Mouse (Mus musculus): ENCODE results near the gene Ttll5.

Ttll5 gene

GRCm38 (mm10) chr12:85930713-85931112 is 106.3 kb downstream of the Ttll5 start:
- DNase-seq, result no peak

- DNase-seq, result no peak
Measured at GRCm38 (mm10) chr12:85933241-85933640, 108.8 kb downstream of the Ttll5 start.

DNA sequence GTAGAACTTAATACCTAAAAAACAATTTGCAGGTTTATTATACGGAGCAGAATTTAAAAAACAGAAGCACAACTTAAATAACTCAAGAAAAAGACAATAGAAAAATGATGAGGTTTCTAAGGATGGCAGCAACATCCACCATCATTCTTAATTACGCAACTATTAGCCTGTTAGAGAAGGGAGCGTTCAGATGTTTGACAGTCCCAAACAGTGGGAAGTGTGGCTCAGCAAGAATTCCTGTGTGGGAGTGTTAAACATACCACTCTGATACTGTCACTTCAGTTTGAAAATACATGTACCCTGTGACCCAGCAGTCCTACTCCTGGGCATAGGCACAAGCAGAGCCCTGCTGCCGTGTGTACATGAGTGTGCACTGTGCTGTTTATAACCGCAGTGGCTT is 112.9 kb downstream of the Ttll5 start:
- no peak for DNase-seq

- DNase-seq, result no peak
Measured at GRCm38 (mm10) chr12:85943456-85943855, 119.0 kb downstream of the Ttll5 start.

GRCm38 (mm10) chr12:85944419-85944818 is 120.0 kb downstream of the Ttll5 start:
- DNase-seq, result no peak

DNA sequence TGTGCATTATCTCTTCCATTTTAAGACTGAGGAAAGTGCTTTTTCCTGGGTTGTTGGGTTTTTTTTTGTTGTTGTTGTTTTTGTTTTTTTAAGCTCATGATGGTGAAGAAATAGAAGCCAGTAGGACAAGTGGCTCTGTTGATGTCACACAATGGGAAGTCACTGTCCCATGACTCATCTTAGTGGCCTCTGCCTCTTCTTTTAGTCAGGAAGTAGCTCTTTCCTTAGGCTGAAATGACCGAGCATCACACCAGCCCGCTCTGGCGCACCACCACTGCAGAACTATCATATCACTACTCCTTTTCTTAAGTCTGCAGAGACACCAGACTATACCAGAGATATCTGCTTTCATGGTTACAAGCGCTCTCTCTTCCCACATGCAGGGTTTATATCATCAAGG is 122.7 kb downstream of the Ttll5 start:
- no peak for DNase-seq

- DNase-seq, result no peak
Measured at GRCm38 (mm10) chr12:85949667-85950066, 125.2 kb downstream of the Ttll5 start.

DNA sequence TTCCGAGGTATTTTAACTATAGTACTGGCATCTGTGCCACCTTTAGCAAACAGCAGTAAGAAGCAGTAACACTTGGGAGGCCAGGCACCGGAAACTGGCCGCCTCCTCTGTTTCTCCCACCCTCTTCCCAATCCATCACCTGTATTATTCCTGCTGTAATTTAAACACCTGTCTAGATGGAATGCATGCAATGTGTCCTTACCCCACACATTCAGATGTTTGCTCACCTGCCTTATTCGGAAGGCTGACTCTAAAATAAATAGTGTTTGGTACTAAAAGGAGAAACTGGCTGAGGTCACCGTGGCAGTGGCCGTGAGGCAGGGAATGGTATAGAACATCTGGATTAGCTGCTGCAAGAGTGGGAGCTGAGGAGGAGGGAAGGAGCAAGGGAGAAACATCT is 125.9 kb downstream of the Ttll5 start:
- DNase-seq, result no peak

DNA sequence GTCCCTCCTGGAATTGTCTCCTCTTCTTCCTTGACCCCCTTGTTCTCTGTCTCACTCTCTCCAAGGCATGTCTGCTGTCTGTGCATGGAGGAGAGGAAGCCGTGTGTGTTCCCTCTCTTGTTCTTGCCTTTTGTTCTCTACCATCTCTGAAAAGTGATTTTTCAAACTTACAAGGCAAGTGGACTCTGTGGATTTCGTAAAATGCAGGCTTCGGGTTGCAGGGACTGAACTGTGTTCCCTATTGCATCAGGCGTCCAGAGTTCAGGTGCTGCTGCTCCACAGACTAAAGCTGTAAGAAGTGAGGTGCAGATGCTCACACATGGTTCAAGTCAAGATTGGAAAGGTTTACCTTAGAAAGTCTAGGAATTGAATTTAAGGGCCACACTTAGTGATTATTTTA is 126.6 kb downstream of the Ttll5 start:
- no peak for DNase-seq

DNA sequence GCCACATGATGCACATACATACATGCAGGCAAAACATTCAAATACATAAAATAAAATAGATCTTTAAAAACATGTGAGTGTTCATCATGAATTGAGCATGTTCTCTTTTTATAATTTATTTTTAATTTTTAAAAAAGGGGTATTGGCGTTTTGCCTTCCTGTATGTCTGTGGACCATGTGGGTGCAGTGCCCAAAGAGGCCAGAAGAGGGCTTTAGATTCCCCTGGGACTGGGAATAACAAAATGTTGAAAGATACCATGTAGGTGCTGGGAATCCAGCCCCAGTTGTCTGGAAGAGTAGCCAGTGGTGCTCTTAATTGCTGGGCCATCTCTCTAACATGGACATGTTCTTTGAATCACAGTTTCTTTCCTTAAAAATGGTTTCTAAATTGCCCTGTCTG is 127.4 kb downstream of the Ttll5 start:
- no peak for DNase-seq

DNA sequence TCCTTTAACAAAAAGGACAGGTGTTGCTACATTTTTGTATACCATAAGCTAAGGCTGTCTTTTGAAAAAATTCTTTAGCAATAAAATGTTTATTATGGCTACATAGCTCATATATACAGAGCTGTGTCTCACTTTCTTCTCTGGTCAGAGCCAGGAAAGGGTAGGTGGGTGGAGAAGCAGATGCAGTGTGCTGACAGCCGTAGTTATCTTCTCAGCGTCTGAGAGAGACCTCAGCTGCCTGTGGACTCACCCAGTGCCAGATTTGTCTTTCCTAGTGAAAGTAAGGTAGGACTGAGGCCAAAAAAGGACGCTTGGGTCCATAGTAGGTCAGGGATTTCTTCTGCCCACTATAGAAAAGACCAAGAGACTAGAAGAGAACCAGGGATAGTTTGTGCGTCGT is 127.9 kb downstream of the Ttll5 start:
- DNase-seq, result no peak

GRCm38 (mm10) chr12:85954167-85954566 is 129.7 kb downstream of the Ttll5 start:
- no peak for DNase-seq

DNA sequence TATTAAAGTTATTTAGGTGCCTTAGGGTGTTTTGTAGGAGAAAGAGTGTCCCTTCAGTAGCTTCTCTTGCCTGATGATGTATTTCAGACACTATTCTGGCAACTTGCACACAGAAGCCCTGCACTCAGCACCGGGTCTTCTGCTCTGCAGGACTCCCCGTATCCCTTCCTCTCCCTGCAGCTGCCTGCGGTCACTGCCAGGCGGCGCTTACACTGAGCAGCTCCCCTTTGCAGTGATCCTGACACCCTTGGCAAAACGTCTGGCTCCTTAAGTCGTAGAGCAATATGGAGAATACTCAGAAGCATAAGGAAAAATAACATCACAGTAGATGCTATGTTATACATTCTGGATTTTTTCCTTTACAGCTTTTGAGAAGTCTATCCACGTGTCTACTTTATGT is 130.6 kb downstream of the Ttll5 start:
- DNase-seq, result no peak

- DNase-seq, result no peak
Measured at GRCm38 (mm10) chr12:85955690-85956089, 131.2 kb downstream of the Ttll5 start.

GRCm38 (mm10) chr12:85956251-85956650 is 131.8 kb downstream of the Ttll5 start:
- DNase-seq, result no peak

- DNase-seq, result no peak
Measured at GRCm38 (mm10) chr12:85958460-85958859, 134.0 kb downstream of the Ttll5 start.

DNA sequence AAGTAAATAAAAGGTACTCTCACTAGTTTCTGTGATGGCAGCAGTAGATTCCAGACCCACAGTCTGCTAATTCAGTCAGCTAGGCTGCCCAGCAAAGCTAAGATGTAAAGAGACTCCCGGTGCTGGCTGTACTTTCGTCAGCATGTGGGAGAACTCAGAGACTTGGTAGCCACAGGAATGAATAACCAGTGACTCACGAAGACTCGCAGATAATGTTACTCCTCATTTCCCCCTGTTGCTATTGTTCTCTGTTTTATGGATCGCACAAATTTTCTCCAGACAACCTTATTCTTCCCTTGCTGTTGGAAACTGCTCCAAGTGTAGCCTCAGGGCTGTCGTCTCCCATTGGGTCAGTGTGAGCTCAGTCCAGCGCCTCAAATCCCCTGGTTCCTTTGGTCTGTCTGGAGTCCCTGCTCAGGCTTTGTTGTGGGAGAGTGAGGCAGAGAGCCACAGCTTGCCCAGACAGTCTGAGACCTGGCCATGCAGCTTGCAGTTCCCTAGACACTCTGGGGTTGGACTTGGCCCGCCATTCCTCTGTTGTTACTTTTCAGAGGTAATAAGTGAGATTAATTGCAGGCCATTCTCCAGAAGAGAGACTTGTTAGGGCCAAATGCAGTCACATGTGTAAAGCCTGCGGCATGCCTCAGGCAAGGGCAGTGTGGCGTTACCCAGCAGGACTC is 135.5 kb downstream of the Ttll5 start:
- no peak for DNase-seq

DNA sequence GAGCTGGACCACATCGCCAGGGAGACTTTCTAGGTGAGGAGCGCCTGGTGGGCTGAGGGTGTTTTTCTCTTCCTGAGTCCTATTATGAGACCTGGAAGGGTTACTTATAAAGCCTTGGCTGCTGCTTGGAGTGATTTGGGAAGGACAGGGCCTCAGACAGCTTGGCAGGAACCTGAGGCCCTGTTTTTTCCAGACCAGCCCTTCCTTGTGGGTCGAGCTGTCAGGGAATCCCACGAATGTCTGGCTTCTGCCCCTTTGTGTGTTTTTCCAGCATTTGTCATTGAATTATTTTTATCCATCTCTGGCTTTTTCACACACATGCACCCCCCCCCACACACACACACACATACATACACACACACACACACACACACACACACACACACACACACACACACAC is 136.2 kb downstream of the Ttll5 start:
- DNase-seq, result no peak

DNA sequence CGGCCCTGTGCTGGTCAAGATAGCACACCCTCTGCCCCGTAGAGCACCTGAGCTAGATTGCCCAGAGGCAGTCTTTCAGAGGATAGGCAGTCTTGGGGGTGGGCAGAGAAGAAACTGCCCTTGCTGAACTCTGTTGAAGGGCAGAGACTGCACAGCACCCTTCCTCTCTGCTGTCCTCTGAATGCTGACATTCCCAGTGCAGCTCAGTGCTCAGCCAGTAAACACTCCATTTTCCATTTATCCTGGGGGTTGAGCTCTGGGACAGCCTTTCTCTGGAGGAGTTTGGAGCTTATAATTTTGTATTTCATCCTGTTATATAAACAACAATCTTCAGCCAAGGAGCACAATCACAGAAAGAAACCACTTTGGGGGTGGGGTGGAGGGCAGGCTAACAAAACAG is 138.7 kb downstream of the Ttll5 start:
- DNase-seq, result no peak

GRCm38 (mm10) chr12:85963699-85964098 is 139.2 kb downstream of the Ttll5 start:
- DNase-seq, result peak; percentile 30 to 50

DNA sequence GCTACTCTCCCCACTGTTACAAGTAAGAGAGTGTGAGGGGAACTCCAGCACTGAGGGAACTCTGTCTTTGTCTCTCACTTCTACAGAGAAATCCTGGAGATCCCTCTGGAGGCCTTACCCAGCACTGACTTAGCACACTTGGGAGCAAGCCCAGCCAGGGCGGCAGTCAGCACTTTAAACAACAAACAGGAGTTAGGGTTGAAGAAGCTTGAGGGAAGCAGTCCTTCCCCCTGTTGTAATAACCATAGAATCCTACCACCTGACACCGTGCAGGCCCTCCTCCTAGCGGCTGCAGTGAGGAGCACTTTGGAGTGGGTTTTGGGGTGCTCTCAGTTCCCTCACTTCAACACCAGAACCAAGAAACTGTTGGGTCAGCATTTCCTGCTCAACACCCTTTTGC is 140.0 kb downstream of the Ttll5 start:
- no peak for DNase-seq

DNA sequence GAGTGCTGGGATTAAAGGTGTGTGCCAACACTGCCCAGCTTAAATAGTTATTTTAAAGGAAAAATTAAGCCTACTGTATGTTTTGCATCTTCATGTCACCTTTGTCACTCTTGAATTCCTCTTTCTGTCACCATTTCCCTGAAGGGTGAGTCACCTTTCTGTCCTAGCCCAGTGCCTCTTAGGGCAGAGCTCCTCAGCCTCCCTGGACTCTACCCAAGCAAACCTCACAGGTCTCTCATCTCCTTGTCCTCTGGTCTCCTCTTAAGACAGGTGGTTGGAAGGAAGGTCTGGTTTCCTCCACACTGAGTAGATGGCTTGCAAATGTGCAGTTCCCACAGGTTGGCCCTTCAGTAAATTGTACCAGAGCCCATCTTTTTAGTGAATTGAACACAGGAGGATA is 143.4 kb downstream of the Ttll5 start:
- no peak for DNase-seq

DNA sequence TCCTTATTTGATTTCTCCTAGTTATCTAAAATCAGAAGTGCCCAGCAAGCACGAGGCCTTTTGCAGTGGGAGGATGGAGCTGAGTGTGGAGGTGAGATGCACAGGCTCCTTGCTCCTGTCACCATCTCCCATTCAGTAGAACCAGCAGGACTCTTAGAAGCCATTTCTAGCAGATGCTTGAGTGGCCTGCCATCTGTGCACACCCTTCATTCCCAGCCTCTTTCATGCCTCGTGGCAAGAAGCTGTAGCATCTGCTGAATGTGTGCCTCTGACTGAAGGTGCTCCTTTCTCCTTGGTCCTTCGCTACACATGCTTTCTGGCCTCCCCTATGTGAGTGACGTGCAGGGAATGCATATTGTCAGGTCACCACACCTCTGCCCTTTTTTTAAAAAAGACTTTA is 143.9 kb downstream of the Ttll5 start:
- DNase-seq, result no peak

GRCm38 (mm10) chr12:85969571-85969970 is 145.1 kb downstream of the Ttll5 start:
- peak; percentile 42 to 70 for DNase-seq

GRCm38 (mm10) chr12:85970191-85970590 is 145.7 kb downstream of the Ttll5 start:
- no peak for DNase-seq
